27 mouse cellular contexts compared by ENCODE assay signal in genomic region chr10:76683461-76683860, GRCm38 (mm10). TPM values are rescaled to one million over a fixed set of nuclear protein-coding genes. Genes with fewer than 3 reads are reported as not detected.
DNase-seq lines count a peak whose midpoint lies in the region; ATAC-seq and TF ChIP-seq lines count a peak whose summit lies in the region.
"Had no signal": no experiment of that assay in that cellular context is flagged by ENCODE, and none has a peak within 500 bp of the region (broad histone marks: within the 10 kb centered on the region; RNA-seq: fewer than 3 reads in every experiment).

No protein-coding gene starts in this region.

- peak; percentile 53 for DNase-seq in heart, adult 11 months
- DNase-seq in heart, adult 8-10 months (ENCODE audit: low spot score) = no peak
- peak; percentile 47 for DNase-seq in intestine, embryonic 14.5 days (ENCODE audit: low spot score)
- DNase-seq in lung, postnatal 0 days (ENCODE audit: low spot score) = no peak
- DNase-seq in lung, adult 2 months = no peak
- DNase-seq in cerebellum, adult 9-11 months = no peak
- DNase-seq: adrenal gland, postnatal 14 days; cerebellum, adult 11 months; cerebellum, postnatal 10 days; gastrocnemius, postnatal 10 days; kidney, adult 8-10 months; layer of hippocampus, adult 9-11 months; right cerebral cortex, postnatal 4 days had no signal

- no peak for ATAC-seq in intestine, embryonic 14.5 days (replicated peaks; ENCODE audit: low FRiP score, low TSS enrichment, low read depth)
- ATAC-seq in intestine, postnatal 0 days = no peak
- no peak for ATAC-seq in lung, postnatal 0 days
- ATAC-seq in CD4-positive, CD25-positive, alpha-beta regulatory T cell, adult 4 months = no peak
- ATAC-seq: forebrain, embryonic 13.5 days; Patski had no signal

- H3K4me1 ChIP-seq in intestine, embryonic 14.5 days (replicated peaks; ENCODE audit: control insufficient read depth, insufficient read depth, low read length) = peaks cover 32% of the 10 kb centered on the region
- no peaks in the 10 kb centered on the region for H3K4me1 ChIP-seq in intestine, postnatal 0 days (replicated peaks; ENCODE audit: control insufficient read depth, insufficient read depth, low read length)
- no peaks in the 10 kb centered on the region; the same call in 1 of the 2 replicates for H3K4me1 ChIP-seq in lung, postnatal 0 days (ENCODE audit: insufficient read depth, low read depth, low read length)
- H3K4me1 ChIP-seq in lung, adult 2 months (ENCODE audit: control insufficient read depth, insufficient read depth, low read length) = peaks cover 12% of the 10 kb centered on the region
- H3K4me1 ChIP-seq: forebrain, embryonic 13.5 days; liver, embryonic 15.5 days; megakaryocyte, embryonic 14.5 days; midbrain, embryonic 12.5 days had no signal

- TF ChIP-seq EP300 in lung, postnatal 0 days (IDR thresholded peaks at IDR 0.05) = no peak

- no peaks in the 10 kb centered on the region for H3K27me3 ChIP-seq in intestine, embryonic 14.5 days (replicated peaks; ENCODE audit: control insufficient read depth, insufficient read depth, low read length)
- no peaks in the 10 kb centered on the region for H3K27me3 ChIP-seq in intestine, postnatal 0 days (replicated peaks; ENCODE audit: control insufficient read depth, insufficient read depth, low read length)
- no peaks in the 10 kb centered on the region for H3K27me3 ChIP-seq in lung, postnatal 0 days (replicated peaks; ENCODE audit: insufficient read depth, low read length)
- H3K27me3 ChIP-seq: forebrain, embryonic 13.5 days; heart, embryonic 12.5 days; limb, embryonic 12.5 days; liver, embryonic 15.5 days; neural tube, embryonic 13.5 days had no signal

- no peak overlapping the region for H3K9ac ChIP-seq in intestine, embryonic 14.5 days (ENCODE audit: low read length)
- H3K9ac ChIP-seq in intestine, postnatal 0 days (ENCODE audit: low read depth, low read length) = no peak overlapping the region
- H3K9ac ChIP-seq in lung, postnatal 0 days (replicated peaks; ENCODE audit: low read depth) = no peak overlapping the region
- H3K9ac ChIP-seq: forebrain, embryonic 13.5 days; heart, embryonic 12.5 days; hindbrain, embryonic 14.5 days; limb, embryonic 12.5 days; liver, embryonic 15.5 days; midbrain, embryonic 12.5 days; neural tube, embryonic 13.5 days had no signal

- TF ChIP-seq CTCF in intestine, postnatal 0 days (IDR thresholded peaks at IDR 0.05; ENCODE audit: low read depth) = no peak
- TF ChIP-seq CTCF in lung, postnatal 0 days (IDR thresholded peaks at IDR 0.05) = no peak
- no peak for TF ChIP-seq CTCF in lung, adult 2 months (IDR thresholded peaks at IDR 0.05; ENCODE audit: insufficient read depth, low read length)

- peak overlapping the region; percentile 58; the same call in 1 of the 2 replicates for H3K27ac ChIP-seq in intestine, embryonic 14.5 days (ENCODE audit: low read depth)
- H3K27ac ChIP-seq in intestine, postnatal 0 days (ENCODE audit: low read depth, low read length) = no peak overlapping the region
- peak overlapping the region; percentile 68 for H3K27ac ChIP-seq in lung, postnatal 0 days (ENCODE audit: low read length)
- H3K27ac ChIP-seq: forebrain, embryonic 13.5 days; hindbrain, embryonic 14.5 days; limb, embryonic 12.5 days; liver, embryonic 15.5 days; midbrain, embryonic 12.5 days; neural tube, embryonic 13.5 days had no signal

- H3K36me3 ChIP-seq in intestine, embryonic 14.5 days (ENCODE audit: control insufficient read depth, insufficient read depth, low read length) = no peaks in the 10 kb centered on the region
- no peaks in the 10 kb centered on the region for H3K36me3 ChIP-seq in intestine, postnatal 0 days (ENCODE audit: control insufficient read depth, insufficient read depth)
- H3K36me3 ChIP-seq in lung, postnatal 0 days (ENCODE audit: insufficient read depth, low read length) = no peaks in the 10 kb centered on the region
- H3K36me3 ChIP-seq: heart, embryonic 12.5 days; limb, embryonic 12.5 days; liver, embryonic 15.5 days; midbrain, embryonic 12.5 days; neural tube, embryonic 13.5 days had no signal

- no peaks in the 10 kb centered on the region for H3K9me3 ChIP-seq in intestine, embryonic 14.5 days (ENCODE audit: control insufficient read depth, low read length)
- H3K9me3 ChIP-seq in intestine, postnatal 0 days (ENCODE audit: control insufficient read depth) = no peaks in the 10 kb centered on the region
- no peaks in the 10 kb centered on the region for H3K9me3 ChIP-seq in lung, postnatal 0 days (ENCODE audit: low read length)
- H3K9me3 ChIP-seq: forebrain, embryonic 13.5 days; heart, embryonic 12.5 days; limb, embryonic 12.5 days; liver, embryonic 15.5 days; midbrain, embryonic 12.5 days; neural tube, embryonic 13.5 days had no signal

- H3K4me2 ChIP-seq in intestine, embryonic 14.5 days (ENCODE audit: low read length) = no peak overlapping the region
- H3K4me2 ChIP-seq in intestine, postnatal 0 days (replicated peaks; ENCODE audit: low read depth) = no peak overlapping the region
- no peak overlapping the region for H3K4me2 ChIP-seq in lung, postnatal 0 days (replicated peaks; ENCODE audit: low read depth, low read length)
- H3K4me2 ChIP-seq: forebrain, embryonic 13.5 days; heart, embryonic 12.5 days; hindbrain, embryonic 14.5 days; limb, embryonic 12.5 days; liver, embryonic 15.5 days; midbrain, embryonic 12.5 days; neural tube, embryonic 13.5 days had no signal

- no peak overlapping the region for H3K4me3 ChIP-seq in intestine, embryonic 14.5 days (ENCODE audit: low read depth, low read length)
- no peak overlapping the region for H3K4me3 ChIP-seq in intestine, postnatal 0 days (ENCODE audit: low read depth, low read length)
- no peak overlapping the region for H3K4me3 ChIP-seq in lung, postnatal 0 days (ENCODE audit: low read depth, low read length)
- no peak overlapping the region for H3K4me3 ChIP-seq in lung, adult 2 months (replicated peaks; ENCODE audit: extremely low read depth, low read depth, low read length)
- H3K4me3 ChIP-seq: forebrain, embryonic 13.5 days; heart, embryonic 12.5 days; limb, embryonic 12.5 days; liver, embryonic 15.5 days; megakaryocyte, embryonic 14.5 days; midbrain, embryonic 12.5 days; neural tube, embryonic 13.5 days had no signal

- no peak for TF ChIP-seq POLR2A in lung, adult 2 months (IDR thresholded peaks at IDR 0.05; ENCODE audit: borderline replicate concordance, extremely low read depth, low read depth, low read length)

- WGBS in intestine, embryonic 14.5 days = 50% methylated on average over 7 of the region's 7 CpGs
- 63% methylated on average over 7 of the region's 7 CpGs for WGBS in intestine, postnatal 0 days
- WGBS in lung, postnatal 0 days = 48% methylated on average over 7 of the region's 7 CpGs
- WGBS in lung, adult 2 months = 59% methylated on average over 7 of the region's 7 CpGs

RNA-seq across cellular contexts. Expression of gene Col6a1, which starts 42.5 kb away (rescaled TPM):
- total RNA-seq in heart, adult 8-10 months (2022) = 10 to 100 TPM; 23.3 to 31.8 (median 29.8) TPM
- polyA plus RNA-seq in intestine, embryonic 14.5 days (2014; fragmentation: Nextera tagmentation; extraction: Ambion mirVana) = 309 and 317 TPM in 2 replicates
- polyA plus RNA-seq in intestine, postnatal 0 days (2015; fragmentation: Nextera tagmentation; extraction: Ambion mirVana) = 112 and 113 TPM in 2 replicates
- 344 and 387 TPM in 2 replicates for polyA plus RNA-seq in lung, postnatal 0 days (2015; fragmentation: Nextera tagmentation; extraction: Ambion mirVana)
- polyA plus RNA-seq in lung, adult 2 months (2012; rRNA removed) = 203 and 218 TPM in 2 replicates
- not detected for polyA plus RNA-seq in CD4-positive, CD25-positive, alpha-beta regulatory T cell, adult 4 months (2017; shearing (Covaris generic))
- total RNA-seq: common myeloid progenitor, adult 5-6 weeks; hematopoietic stem cell, adult 5-6 weeks; MEL had no signal

Comparison
In these comparisons a context has a peak if more than half of its experiments do, and no peak if none do; other contexts are left out.
1. DNase-seq: peak in heart, adult 11 months (single experiment) and intestine, embryonic 14.5 days (single experiment); none in heart, adult 8-10 months (single experiment), lung, postnatal 0 days (single experiment), lung, adult 2 months (single experiment) and cerebellum, adult 9-11 months (single experiment).
2. RNA of gene Col6a1, which starts 42.5 kb away (polyA plus RNA-seq): 344 to 387 TPM in lung, postnatal 0 days, 309 to 317 TPM in intestine, embryonic 14.5 days, 203 to 218 TPM in lung, adult 2 months and 112 to 113 TPM in intestine, postnatal 0 days; not detected in CD4-positive, CD25-positive, alpha-beta regulatory T cell, adult 4 months; every median in the first group is over 100 times any median in the second.